Mouse (Mus musculus) gonadal fat pad, adult 2 months (tissue): ENCODE data around the gene Olah. TPM values are rescaled to one million over a fixed set of nuclear protein-coding genes. Genes with fewer than 3 reads are reported as not detected.

Experiments
- DNase-seq: peaks from one replicate; pipeline ENCODE4 v3.0.0-alpha.2; 2012; ENCODE audit warnings: low read depth
- polyA plus RNA-seq: library from polyadenylated mRNA; depleted of rRNA; stranded (reverse); fragments of >200 nt; gene quantifications from 2 replicates; pipeline ENCODE4 v1.2.3, GENCODE M21; 2012; rRNA removed

Gene Olah
- polyA plus RNA-seq, 1 experiment = not detected

GRCm38 (mm10) chr2:3348919-3349318 is 48.1 kb downstream of the Olah start:
- DNase-seq = no peak

DNA sequence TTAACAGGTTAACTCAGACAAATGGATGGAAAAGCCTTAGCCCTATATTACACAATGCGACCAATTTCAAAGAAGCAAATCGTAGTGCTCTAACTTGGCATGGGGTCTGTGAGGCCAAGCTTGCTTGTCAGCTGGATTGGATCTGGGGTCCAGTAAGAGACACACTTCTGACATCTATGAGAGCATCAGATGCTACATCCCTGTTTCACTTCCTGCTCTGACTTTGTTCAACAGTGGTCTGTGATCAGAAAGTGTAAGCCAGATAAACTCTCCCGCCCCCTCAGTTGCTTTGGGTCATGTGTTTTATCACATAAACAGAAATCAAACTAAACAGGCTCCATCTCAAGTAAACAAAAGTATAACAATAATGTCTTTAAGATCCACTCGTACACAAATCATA is 48.6 kb downstream of the Olah start:
- DNase-seq = no peak

GRCm38 (mm10) chr2:3335611-3336301 is 61.3 kb downstream of the Olah start, which contains the start of gene Acbd7:
Gene Acbd7 (plus strand): TSS chr2:3336168.
- DNase-seq = no peak

- DNase-seq = no peak
Measured at GRCm38 (mm10) chr2:3333761-3334160, 63.2 kb downstream of the Olah start.

GRCm38 (mm10) chr2:3332484-3333242 is 64.3 kb downstream of the Olah start, which contains the start of gene Rpp38:
Gene Rpp38 (minus strand): TSS chr2:3332643.
- no peak for DNase-seq

GRCm38 (mm10) chr2:3332056-3332455 is 65.0 kb downstream of the Olah start:
- DNase-seq = no peak

DNA sequence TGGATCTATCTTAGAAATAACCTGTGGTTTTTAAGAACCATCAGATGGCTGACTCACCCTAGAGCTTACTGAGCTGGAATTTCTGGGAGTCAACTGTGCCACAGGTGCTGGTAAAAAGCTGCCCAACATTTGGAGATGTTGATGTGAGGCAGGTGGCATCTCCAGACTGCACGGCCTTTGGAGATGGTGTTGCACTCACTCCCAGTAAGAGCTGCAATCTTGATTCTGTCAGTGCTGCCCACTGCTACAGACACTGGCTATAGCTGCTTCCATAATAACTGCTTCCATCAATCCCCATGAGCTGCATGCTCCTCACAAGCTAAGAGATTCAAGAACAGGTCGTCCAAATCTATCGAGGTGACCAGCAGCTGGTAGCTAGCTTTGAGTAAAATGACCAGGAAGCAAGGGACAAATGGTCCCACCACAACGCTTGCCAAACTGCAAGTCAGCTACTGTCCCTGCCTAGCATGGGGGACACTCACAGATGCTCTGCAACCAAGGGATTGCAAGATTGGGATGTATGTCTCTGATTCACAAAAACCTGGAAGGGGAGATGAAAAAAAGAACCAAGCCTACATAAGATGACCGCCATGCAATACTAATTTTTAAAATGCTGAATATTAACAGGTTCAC is 65.8 kb downstream of the Olah start:
- DNase-seq = no peak

DNA sequence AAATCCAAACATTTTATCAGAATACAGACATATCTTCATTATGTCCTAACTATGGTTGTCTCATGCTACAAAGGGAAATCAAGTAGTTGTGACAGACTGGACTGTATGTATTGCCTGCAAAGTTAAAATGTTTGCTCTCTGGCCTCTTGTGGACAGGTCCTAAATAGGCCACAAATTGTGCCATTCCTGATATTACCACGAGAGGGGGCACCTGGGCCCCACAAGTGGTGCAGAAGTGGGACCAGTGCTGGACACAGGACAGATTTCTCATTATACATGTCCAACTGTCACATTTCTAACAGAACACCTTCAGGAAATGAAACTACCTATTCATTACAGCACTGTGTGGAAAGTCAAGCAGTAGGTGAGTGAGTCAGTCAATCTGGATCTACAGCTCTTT is 69.7 kb downstream of the Olah start:
- no peak for DNase-seq

DNA sequence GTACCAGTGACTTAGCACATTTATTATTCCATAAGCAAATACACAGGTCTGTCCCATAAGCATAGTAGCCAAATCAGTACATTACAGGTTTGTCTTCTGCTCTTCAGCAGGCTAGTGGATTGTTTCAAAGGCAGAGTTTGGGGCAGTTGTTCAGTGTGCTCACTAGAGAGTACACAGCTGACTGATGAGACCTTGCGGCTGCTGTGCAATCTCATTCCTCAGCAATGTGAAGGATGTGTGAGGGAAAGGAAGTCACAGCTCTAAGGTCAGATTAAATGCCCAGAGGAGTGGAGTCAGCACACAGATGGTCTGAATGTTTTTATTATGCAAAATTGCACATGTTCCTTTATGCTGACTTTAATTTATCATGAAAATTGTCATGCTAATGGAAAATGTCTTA is 70.5 kb downstream of the Olah start:
- DNase-seq = no peak

GRCm38 (mm10) chr2:3324381-3325130 is 72.5 kb downstream of the Olah start:
- DNase-seq = no peak

DNA sequence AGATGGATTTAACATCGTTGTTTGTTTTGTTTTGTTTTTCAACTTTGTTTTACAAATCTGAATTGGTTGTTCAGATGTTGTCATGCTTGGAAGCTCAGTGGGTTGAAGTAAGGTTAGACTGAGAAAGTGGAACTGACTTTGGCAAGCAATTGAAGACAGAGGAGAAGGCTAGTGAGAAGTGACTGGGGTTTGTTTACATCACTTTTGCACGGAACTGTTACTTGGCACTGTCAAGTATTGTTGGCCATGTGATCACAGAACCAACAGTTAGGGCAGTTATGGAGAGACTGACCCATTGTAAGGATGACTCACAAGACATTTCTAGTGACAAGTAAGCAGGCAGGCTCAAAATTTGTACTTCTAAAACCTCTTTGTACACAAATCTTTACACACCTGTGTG is 73.9 kb downstream of the Olah start:
- DNase-seq = no peak

DNA sequence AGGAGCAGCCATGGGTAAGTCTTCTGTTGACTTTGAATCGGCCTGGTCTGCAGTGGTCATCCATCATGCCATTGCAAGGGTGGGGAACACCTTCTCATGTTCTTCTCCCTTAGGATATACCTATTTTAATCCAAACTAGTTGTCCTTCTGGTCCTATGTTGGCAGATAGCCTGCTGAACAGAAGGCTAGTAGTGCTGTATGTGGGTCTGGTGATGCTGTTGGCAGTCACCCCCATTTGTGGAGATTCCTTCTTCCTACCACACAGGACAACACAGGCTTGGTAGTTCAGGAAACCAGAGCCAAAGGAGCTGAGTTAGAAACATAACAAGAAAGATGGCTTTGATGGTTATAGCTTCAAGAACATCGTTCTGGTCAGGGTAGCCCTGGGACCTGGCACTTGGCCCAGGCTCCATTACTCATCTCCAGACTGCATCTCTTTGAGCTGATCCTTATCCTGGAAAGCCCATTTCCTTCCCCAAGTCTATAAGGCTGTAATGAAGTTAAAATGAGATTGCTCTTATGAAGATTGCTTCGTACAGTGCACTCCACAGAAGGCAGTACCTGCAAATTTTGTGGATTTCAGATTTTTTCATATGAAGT is 91.5 kb downstream of the Olah start:
- DNase-seq = no peak

DNA sequence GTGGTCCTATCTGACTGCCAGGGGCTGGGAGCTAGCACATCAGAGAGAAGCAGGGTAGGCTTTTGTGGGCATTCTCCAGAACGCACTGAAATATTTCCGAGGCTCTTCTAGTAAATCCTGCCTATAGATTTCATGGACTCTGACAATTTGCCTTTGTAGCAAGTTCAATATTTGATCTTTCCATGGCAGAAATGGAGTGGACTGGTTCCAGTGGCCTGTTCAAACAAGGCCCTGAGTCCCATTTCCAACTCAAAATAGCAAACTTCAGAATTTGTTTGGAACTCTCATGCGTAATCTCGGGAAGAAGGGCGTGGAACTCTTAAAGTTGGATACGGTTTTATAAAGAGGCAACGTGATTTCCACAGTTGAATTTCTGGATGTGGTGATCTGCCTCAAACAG is 101.2 kb downstream of the Olah start:
- DNase-seq = no peak

DNA sequence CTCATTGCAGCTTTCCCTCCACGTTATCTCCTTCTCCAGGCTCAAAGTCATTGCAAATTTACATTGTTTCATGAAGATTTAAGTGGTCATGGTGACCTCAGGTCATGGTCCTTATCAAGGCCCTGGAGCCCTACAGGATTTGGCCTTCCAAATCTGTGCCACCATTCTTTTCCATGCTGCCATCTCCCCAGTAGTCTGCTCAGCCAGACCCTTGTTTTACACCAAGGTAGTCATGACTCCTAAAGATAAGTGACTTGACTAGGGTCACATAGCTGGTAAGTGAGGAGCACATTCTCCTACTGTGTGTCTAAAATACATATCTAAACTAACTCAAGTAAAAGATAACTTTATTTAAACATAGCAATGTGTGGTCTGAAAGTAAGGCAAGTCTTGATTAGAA is 104.8 kb downstream of the Olah start:
- DNase-seq = no peak

Other genes with a start within 250 kb of the Olah start
- 10.2 and 12.0 TPM in 2 replicates for gene Nmt2, start 113.0 kb downstream of the Olah start, polyA plus RNA-seq
- 6.2 and 6.5 TPM in 2 replicates for gene Rpp38, start 64.6 kb downstream of the Olah start, polyA plus RNA-seq
- 30.9 and 73.5 TPM in 2 replicates for gene Acbd7, start 61.0 kb downstream of the Olah start, polyA plus RNA-seq
- 1.00 and 2.0 TPM in 2 replicates for gene Meig1, start 25.4 kb upstream of the Olah start, polyA plus RNA-seq
- gene Dclre1c, start 26.9 kb upstream of the Olah start, polyA plus RNA-seq = 4.9 and 6.1 TPM in 2 replicates
- 0.45 and 0.52 TPM in 2 replicates for gene Suv39h2, start 77.8 kb upstream of the Olah start, polyA plus RNA-seq
- gene Gm45902, start 115.6 kb upstream of the Olah start, polyA plus RNA-seq = 2.0 and 2.1 TPM in 2 replicates
- gene Hspa14, start 115.6 kb upstream of the Olah start, polyA plus RNA-seq = 29.5 and 38.4 TPM in 2 replicates
- 2.4 and 2.6 TPM in 2 replicates for gene Cdnf, start 115.8 kb upstream of the Olah start, polyA plus RNA-seq
- 7.3 and 8.1 TPM in 2 replicates for gene Fam107b, start 173.3 kb upstream of the Olah start, polyA plus RNA-seq